ENCODE assay signal across 18 mouse cellular contexts in genomic region chr9:91385561-91386430, GRCm38 (mm10). TPM values are rescaled to one million over a fixed set of nuclear protein-coding genes. Genes with fewer than 3 reads are reported as not detected.
DNase-seq lines count a peak whose midpoint lies in the region; ATAC-seq and TF ChIP-seq lines count a peak whose summit lies in the region.
"Had no signal": no experiment of that assay in that cellular context is flagged by ENCODE, and none has a peak within 500 bp of the region (broad histone marks: within the 10 kb centered on the region; RNA-seq: fewer than 3 reads in every experiment).

No protein-coding gene starts in this region.

- peaks cover 22% of the 10 kb centered on the region for H3K4me1 ChIP-seq in cerebellum, adult 2 months (ENCODE audit: control insufficient read depth, insufficient read depth, low read length)
- peaks cover 10% of the 10 kb centered on the region for H3K4me1 ChIP-seq in forebrain, embryonic 11.5 days (replicated peaks; ENCODE audit: control insufficient read depth, insufficient read depth, low read length)
- H3K4me1 ChIP-seq in hindbrain, embryonic 14.5 days (replicated peaks; ENCODE audit: control insufficient read depth, insufficient read depth, low read length) = no peaks in the 10 kb centered on the region
- peaks cover 9% of the 10 kb centered on the region for H3K4me1 ChIP-seq in midbrain, embryonic 15.5 days
- H3K4me1 ChIP-seq in liver, embryonic 11.5 days (replicated peaks; ENCODE audit: control insufficient read depth, insufficient read depth, low read length) = no peaks in the 10 kb centered on the region

- peak overlapping the region; percentile 40; the same call in 1 of the 2 replicates for H3K4me2 ChIP-seq in forebrain, embryonic 11.5 days (ENCODE audit: low read depth, low read length, severe bottlenecking)
- H3K4me2 ChIP-seq in hindbrain, embryonic 14.5 days (replicated peaks) = peak overlapping the region; percentile 76
- 0 out of 2 replicates have a peak overlapping the region, but pooled peaks have one; percentile 32 for H3K4me2 ChIP-seq in midbrain, embryonic 15.5 days
- H3K4me2 ChIP-seq in liver, embryonic 11.5 days = no peak overlapping the region

- no peak for TF ChIP-seq POLR2A in cerebellum, adult 2 months (IDR thresholded peaks at IDR 0.05; ENCODE audit: borderline replicate concordance, insufficient read depth, low read length)

- no peak for DNase-seq in cerebellum, adult 2 months
- no peak for DNase-seq in cerebellum, adult 9-11 months
- DNase-seq in forebrain, embryonic 11.5 days (ENCODE audit: low spot score) = peak; percentile 49
- DNase-seq in hindbrain, embryonic 14.5 days (ENCODE audit: low spot score) = no peak
- DNase-seq in liver, embryonic 11.5 days (ENCODE audit: low spot score) = no peak
- DNase-seq: adrenal gland, adult 2 months; gastrocnemius, postnatal 36 days; kidney, adult 11 months; lung, postnatal 10 days had no signal

- peak overlapping the region; percentile 97; the same call in 1 of the 2 replicates for H3K27ac ChIP-seq in cerebellum, adult 2 months (ENCODE audit: insufficient read depth, low read length)
- H3K27ac ChIP-seq in forebrain, embryonic 11.5 days (ENCODE audit: low read depth, low read length) = peak overlapping the region; percentile 84
- H3K27ac ChIP-seq in hindbrain, embryonic 14.5 days = peak overlapping the region; percentile 93
- peak overlapping the region; percentile 90 for H3K27ac ChIP-seq in midbrain, embryonic 15.5 days
- H3K27ac ChIP-seq in liver, embryonic 11.5 days (ENCODE audit: low read depth, low read length) = no peak overlapping the region
- H3K27ac ChIP-seq: left cerebral cortex, adult 2 months had no signal

- 28% methylated on average over 8 of the region's 8 CpGs for WGBS in cerebellum, adult 2 months
- WGBS in forebrain, embryonic 11.5 days = 3% methylated on average over 8 of the region's 8 CpGs
- 7% methylated on average over 8 of the region's 8 CpGs for WGBS in hindbrain, embryonic 14.5 days
- 7% methylated on average over 8 of the region's 8 CpGs for WGBS in midbrain, embryonic 15.5 days
- WGBS in liver, embryonic 11.5 days = 6% methylated on average over 8 of the region's 8 CpGs

- no peaks in the 10 kb centered on the region for H3K36me3 ChIP-seq in forebrain, embryonic 11.5 days (ENCODE audit: control insufficient read depth, insufficient read depth, low read length)
- H3K36me3 ChIP-seq in hindbrain, embryonic 14.5 days (replicated peaks; ENCODE audit: control insufficient read depth, insufficient read depth) = no peaks in the 10 kb centered on the region
- H3K36me3 ChIP-seq in midbrain, embryonic 15.5 days (replicated peaks) = no peaks in the 10 kb centered on the region
- no peaks in the 10 kb centered on the region for H3K36me3 ChIP-seq in liver, embryonic 11.5 days (ENCODE audit: control insufficient read depth, insufficient read depth, low read length)

- TF ChIP-seq CTCF in cerebellum, adult 2 months (IDR thresholded peaks at IDR 0.05; ENCODE audit: borderline replicate concordance, insufficient read depth, low read depth, low read length) = no peak

- H3K27me3 ChIP-seq in cerebellum, adult 2 months (ENCODE audit: control insufficient read depth, insufficient read depth, low read length) = no peaks in the 10 kb centered on the region
- peaks cover 67% of the 10 kb centered on the region for H3K27me3 ChIP-seq in forebrain, embryonic 11.5 days (ENCODE audit: control insufficient read depth, insufficient read depth, low read length)
- peaks cover 86% of the 10 kb centered on the region for H3K27me3 ChIP-seq in hindbrain, embryonic 14.5 days (ENCODE audit: control insufficient read depth, insufficient read depth, low read length)
- peaks cover 51% of the 10 kb centered on the region for H3K27me3 ChIP-seq in midbrain, embryonic 15.5 days (replicated peaks)
- peaks cover 100% of the 10 kb centered on the region for H3K27me3 ChIP-seq in liver, embryonic 11.5 days (replicated peaks; ENCODE audit: control insufficient read depth, insufficient read depth, low read length)

- H3K9me3 ChIP-seq in forebrain, embryonic 11.5 days (ENCODE audit: control insufficient read depth, low read length) = no peaks in the 10 kb centered on the region
- no peaks in the 10 kb centered on the region for H3K9me3 ChIP-seq in hindbrain, embryonic 14.5 days (ENCODE audit: control insufficient read depth, low read length)
- no peaks in the 10 kb centered on the region for H3K9me3 ChIP-seq in midbrain, embryonic 15.5 days
- no peaks in the 10 kb centered on the region for H3K9me3 ChIP-seq in liver, embryonic 11.5 days (ENCODE audit: control insufficient read depth, low read length)

- ATAC-seq in forebrain, embryonic 11.5 days (replicated peaks; ENCODE audit: low FRiP score) = no peak
- no peak for ATAC-seq in hindbrain, embryonic 14.5 days (ENCODE audit: low FRiP score)
- ATAC-seq in midbrain, embryonic 15.5 days (replicated peaks) = no peak
- ATAC-seq in frontal cortex, adult (ENCODE audit: low TSS enrichment) = no peak
- ATAC-seq in megakaryocyte progenitor cell, adult 5-6 weeks (replicated peaks; ENCODE audit: poor library complexity) = no peak
- no peak for ATAC-seq in liver, embryonic 11.5 days (replicated peaks; ENCODE audit: low FRiP score)
- ATAC-seq: Patski had no signal

- no peak overlapping the region for H3K4me3 ChIP-seq in cerebellum, adult 2 months (replicated peaks; ENCODE audit: insufficient read depth, low read depth, low read length)
- H3K4me3 ChIP-seq in forebrain, embryonic 11.5 days (ENCODE audit: low read depth, low read length) = no peak overlapping the region
- H3K4me3 ChIP-seq in hindbrain, embryonic 14.5 days (replicated peaks; ENCODE audit: low read length) = no peak overlapping the region
- no peak overlapping the region for H3K4me3 ChIP-seq in midbrain, embryonic 15.5 days
- no peak overlapping the region for H3K4me3 ChIP-seq in liver, embryonic 11.5 days (ENCODE audit: low read depth, low read length)
- H3K4me3 ChIP-seq: left cerebral cortex, adult 2 months had no signal

- H3K9ac ChIP-seq in forebrain, embryonic 11.5 days (ENCODE audit: low read length) = peak overlapping the region; percentile 90
- peak overlapping the region; percentile 48 for H3K9ac ChIP-seq in hindbrain, embryonic 14.5 days
- no peak overlapping the region for H3K9ac ChIP-seq in midbrain, embryonic 15.5 days
- H3K9ac ChIP-seq in liver, embryonic 11.5 days (ENCODE audit: low read depth, low read length) = no peak overlapping the region

RNA-seq across cellular contexts. Expression of gene Zic1, which starts 20.2 kb away (rescaled TPM):
- 1,121 and 1,289 TPM in 2 replicates for polyA plus RNA-seq in cerebellum, adult 2 months (2012; rRNA removed)
- polyA plus RNA-seq in forebrain, embryonic 11.5 days (2014; fragmentation: Nextera tagmentation; extraction: Ambion mirVana) = 14.7 and 15.7 TPM in 2 replicates
- polyA plus RNA-seq in hindbrain, embryonic 14.5 days (2014; fragmentation: Nextera tagmentation; extraction: Ambion mirVana) = 21.4 and 25.1 TPM in 2 replicates
- polyA plus RNA-seq in midbrain, embryonic 15.5 days (2015; fragmentation: Nextera tagmentation; extraction: Ambion mirVana) = 10.0 and 11.6 TPM in 2 replicates
- total RNA-seq in megakaryocyte progenitor cell, adult 5-6 weeks (2015) = not detected in 2 replicates
- not detected in 2 replicates for total RNA-seq in megakaryocyte progenitor cell, adult 5-6 weeks (2017)
- polyA plus RNA-seq in liver, embryonic 11.5 days (2014; fragmentation: Nextera tagmentation; extraction: Ambion mirVana) = 0.04 and 0.06 TPM in 2 replicates
- total RNA-seq: adrenal gland, adult 2 months; liver, adult 2 months had no signal
- polyA plus RNA-seq: heart, postnatal 0 days; large intestine, adult 2 months; liver, adult 2 months; Patski; stomach, embryonic 16.5 days had no signal

RNA-seq across cellular contexts. Expression of gene Zic4, which starts 23.6 kb away (rescaled TPM):
- 37.4 and 45.3 TPM in 2 replicates for polyA plus RNA-seq in cerebellum, adult 2 months (2012; rRNA removed)
- 58.8 and 59.5 TPM in 2 replicates for polyA plus RNA-seq in forebrain, embryonic 11.5 days (2014; fragmentation: Nextera tagmentation; extraction: Ambion mirVana)
- polyA plus RNA-seq in hindbrain, embryonic 14.5 days (2014; fragmentation: Nextera tagmentation; extraction: Ambion mirVana) = 47.8 and 54.9 TPM in 2 replicates
- polyA plus RNA-seq in midbrain, embryonic 15.5 days (2015; fragmentation: Nextera tagmentation; extraction: Ambion mirVana) = 53.1 and 59.1 TPM in 2 replicates
- not detected in 2 replicates for total RNA-seq in megakaryocyte progenitor cell, adult 5-6 weeks (2015)
- not detected in 2 replicates for total RNA-seq in megakaryocyte progenitor cell, adult 5-6 weeks (2017)
- polyA plus RNA-seq in liver, embryonic 11.5 days (2014; fragmentation: Nextera tagmentation; extraction: Ambion mirVana) = not detected in 2 replicates
- total RNA-seq: adrenal gland, adult 2 months; liver, adult 2 months had no signal
- polyA plus RNA-seq: adrenal gland, adult 2 months; heart, postnatal 0 days; large intestine, adult 2 months; liver, adult 2 months; Patski; stomach, embryonic 16.5 days had no signal

Comparison
In these comparisons a context has a peak if more than half of its experiments do, and no peak if none do; other contexts are left out.
1. H3K9ac ChIP-seq: peak in forebrain, embryonic 11.5 days (single experiment) and hindbrain, embryonic 14.5 days (single experiment); none in midbrain, embryonic 15.5 days (single experiment) and liver, embryonic 11.5 days (single experiment).
2. RNA of gene Zic1, which starts 20.2 kb away (polyA plus RNA-seq): 1,121 to 1,289 TPM in cerebellum, adult 2 months; 21.4 to 25.1 TPM in hindbrain, embryonic 14.5 days, 14.7 to 15.7 TPM in forebrain, embryonic 11.5 days, 10.0 to 11.6 TPM in midbrain, embryonic 15.5 days and 0.04 to 0.06 TPM in liver, embryonic 11.5 days; every median in the first group is over 10 times any median in the second.
3. RNA of gene Zic4, which starts 23.6 kb away (polyA plus RNA-seq): 58.8 to 59.5 TPM in forebrain, embryonic 11.5 days, 53.1 to 59.1 TPM in midbrain, embryonic 15.5 days, 47.8 to 54.9 TPM in hindbrain, embryonic 14.5 days and 37.4 to 45.3 TPM in cerebellum, adult 2 months; not detected in liver, embryonic 11.5 days; every median in the first group is over 10 times any median in the second.